Mouse (Mus musculus) midbrain, embryonic 16.5 days (tissue): Measurements from ENCODE around the gene D1Ertd622e. TPM values are rescaled to one million over a fixed set of nuclear protein-coding genes. Genes with fewer than 3 reads are reported as not detected.

Source experiments
- ATAC-seq: fragments of 200-750 bp; cut with Nextera tagmentation; 2 replicates; pipeline ENCODE4 v1.8.0; 2017; ENCODE audit warnings: moderate TSS enrichment
- H3K27ac ChIP-seq: fragments of 300-500 bp; sonication (generic); 2 replicates; pipeline ENCODE4 v1.5.1; 2014; ENCODE audit warnings: mild to moderate bottlenecking, low read length, mixed read lengths
- H3K27me3 ChIP-seq: fragments of 300-500 bp; sonication (generic); 2 replicates; pipeline ENCODE4 v1.6.1; 2014; ENCODE audit warnings: low read depth, low read length, mixed read lengths; ENCODE audit not compliant: control insufficient read depth, insufficient read depth
- H3K36me3 ChIP-seq: fragments of 300-500 bp; sonication (generic); 2 replicates; pipeline ENCODE4 v1.6.1; 2014; ENCODE audit warnings: mild to moderate bottlenecking, low read length, moderate library complexity, mixed read lengths; ENCODE audit not compliant: control insufficient read depth, insufficient read depth
- H3K4me1 ChIP-seq: fragments of 300-500 bp; sonication (generic); 2 replicates; pipeline ENCODE4 v1.6.1; 2014; ENCODE audit warnings: mild to moderate bottlenecking, low read length, mixed read lengths; ENCODE audit not compliant: control insufficient read depth, insufficient read depth
- H3K4me2 ChIP-seq: fragments of 300-500 bp; sonication (generic); 2 replicates; pipeline ENCODE4 v1.6.1; 2014; ENCODE audit warnings: mild to moderate bottlenecking, low read length, mixed read lengths
- H3K4me3 ChIP-seq: fragments of 300-500 bp; sonication (generic); 2 replicates; pipeline ENCODE4 v1.5.1; 2014; ENCODE audit warnings: low read depth, mild to moderate bottlenecking, low read length, moderate library complexity, mixed read lengths
- H3K9ac ChIP-seq: fragments of 300-500 bp; sonication (generic); 2 replicates; pipeline ENCODE4 v1.6.1; 2014; ENCODE audit warnings: low read depth, low read length, mixed read lengths
- H3K9me3 ChIP-seq: fragments of 300-500 bp; sonication (generic); replicated peaks from 2 replicates; pipeline ENCODE4 v1.6.1; 2014; ENCODE audit warnings: mild to moderate bottlenecking, low read length, mixed read lengths; ENCODE audit not compliant: control insufficient read depth, poor library complexity, severe bottlenecking
- WGBS: fragments of 180-500 bp; shearing (Covaris S2); extraction: QIAGEN DNeasy Blood & Tissue Kit; methylation state at CpG from one replicate; pipeline ENCODE4 v1.1.7; 2014; 5-methylcytosine and 5-hydroxymethylcytosine counted together
- polyA plus RNA-seq: library from polyadenylated mRNA; unstranded; fragments of >200 nt; fragmentation: Nextera tagmentation; extraction: Ambion mirVana; gene quantifications from 2 replicates; pipeline ENCODE4 v1.2.1, GENCODE M21; 2015

The D1Ertd622e gene
- 64.9 and 75.9 TPM in 2 replicates for polyA plus RNA-seq

- Histone ChIP-seq H3K4me1 (peaks cover 35% of the 10 kb centered on the region), H3K4me3 (peak within 1 kb of the TSS; percentile 93), H3K27me3 (no peaks in the 10 kb centered on the region), H3K9me3 (no peaks in the 10 kb centered on the region), H3K4me2 (peak within 1 kb of the TSS; percentile 81), H3K36me3 (no peaks in the 10 kb centered on the region), H3K27ac (peak within 1 kb of the TSS; percentile 99), H3K9ac (peak within 1 kb of the TSS; percentile 99)
- peak; percentile 95 for ATAC-seq
- under 1% methylated on average over 74 of the region's 106 CpGs for WGBS
Measured at GRCm38 (mm10) chr1:97661406-97662241, at the start of gene D1Ertd622e. Gene D1Ertd622e, minus strand, starts transcription at chr1:97662074.

- H3K9me3 ChIP-seq = no peaks in the 10 kb centered on the region
Measured at GRCm38 (mm10) chr1:97710520-97710919, 48.6 kb upstream of the D1Ertd622e start.

GRCm38 (mm10) chr1:97705389-97705788 lies 43.5 kb upstream of the D1Ertd622e start:
- no peak overlapping the region for H3K4me2 ChIP-seq
- no peak overlapping the region for H3K4me3 ChIP-seq
- H3K27ac ChIP-seq = no peak overlapping the region
- H3K9me3 ChIP-seq = no peaks in the 10 kb centered on the region
- H3K36me3 ChIP-seq = peaks cover 13% of the 10 kb centered on the region
- no peaks in the 10 kb centered on the region for H3K4me1 ChIP-seq
- no peaks in the 10 kb centered on the region for H3K27me3 ChIP-seq
- no peak for ATAC-seq
- H3K9ac ChIP-seq = no peak overlapping the region

More at GRCm38 (mm10) chr1:97710520-97710919, 48.6 kb upstream of the D1Ertd622e start:
- Histone ChIP-seq H3K27ac (no peak overlapping the region), H3K4me2 (no peak overlapping the region), H3K4me1 (no peaks in the 10 kb centered on the region), H3K27me3 (no peaks in the 10 kb centered on the region), H3K4me3 (no peak overlapping the region), H3K36me3 (peaks cover 16% of the 10 kb centered on the region), H3K9ac (no peak overlapping the region)
- WGBS = 95% methylated on average over 3 of the region's 3 CpGs
- no peak for ATAC-seq

- Histone ChIP-seq H3K27me3 (no peaks in the 10 kb centered on the region), H3K9ac (no peak overlapping the region), H3K27ac (no peak overlapping the region), H3K4me1 (no peaks in the 10 kb centered on the region), H3K4me3 (no peak overlapping the region), H3K4me2 (no peak overlapping the region), H3K9me3 (no peaks in the 10 kb centered on the region), H3K36me3 (peaks cover 13% of the 10 kb centered on the region)
- 94% methylated on average over 1 of the region's 1 CpGs for WGBS
- ATAC-seq = no peak
Measured at GRCm38 (mm10) chr1:97704646-97705045, 42.8 kb upstream of the D1Ertd622e start.

GRCm38 (mm10) chr1:97698956-97699570 lies 37.2 kb upstream of the D1Ertd622e start:
- no peak overlapping the region for H3K27ac ChIP-seq
- no peaks in the 10 kb centered on the region for H3K36me3 ChIP-seq
- no peaks in the 10 kb centered on the region for H3K27me3 ChIP-seq
- no peak overlapping the region for H3K4me3 ChIP-seq
- 15% methylated on average over 11 of the region's 11 CpGs for WGBS
- peak overlapping the region; percentile 22; the same call in 1 of the 2 replicates for H3K4me2 ChIP-seq
- no peaks in the 10 kb centered on the region for H3K9me3 ChIP-seq
- H3K9ac ChIP-seq = no peak overlapping the region
- H3K4me1 ChIP-seq = no peaks in the 10 kb centered on the region
- peak; percentile 52 for ATAC-seq

GRCm38 (mm10) chr1:97697273-97697672 lies 35.4 kb upstream of the D1Ertd622e start:
- Histone ChIP-seq H3K36me3 (no peaks in the 10 kb centered on the region), H3K27ac (no peak overlapping the region), H3K9me3 (no peaks in the 10 kb centered on the region), H3K4me3 (no peak overlapping the region), H3K4me1 (no peaks in the 10 kb centered on the region), H3K4me2 (no peak overlapping the region), H3K27me3 (no peaks in the 10 kb centered on the region), H3K9ac (no peak overlapping the region)
- no peak for ATAC-seq
- 96% methylated on average over 1 of the region's 1 CpGs for WGBS

- Histone ChIP-seq H3K9ac (no peak overlapping the region), H3K4me3 (no peak overlapping the region), H3K9me3 (no peaks in the 10 kb centered on the region), H3K27ac (no peak overlapping the region), H3K27me3 (no peaks in the 10 kb centered on the region), H3K36me3 (no peaks in the 10 kb centered on the region), H3K4me1 (no peaks in the 10 kb centered on the region), H3K4me2 (no peak overlapping the region)
- ATAC-seq = no peak
Measured at GRCm38 (mm10) chr1:97693825-97694224, 32.0 kb upstream of the D1Ertd622e start.

GRCm38 (mm10) chr1:97688756-97689155 lies 26.9 kb upstream of the D1Ertd622e start:
- 17% methylated on average over 3 of the region's 3 CpGs for WGBS
- Histone ChIP-seq H3K27ac (no peak overlapping the region), H3K9me3 (no peaks in the 10 kb centered on the region), H3K4me2 (no peak overlapping the region), H3K9ac (no peak overlapping the region), H3K4me1 (no peaks in the 10 kb centered on the region), H3K4me3 (no peak overlapping the region), H3K36me3 (no peaks in the 10 kb centered on the region), H3K27me3 (no peaks in the 10 kb centered on the region)
- ATAC-seq = no peak

- Histone ChIP-seq H3K27me3 (no peaks in the 10 kb centered on the region), H3K9me3 (no peaks in the 10 kb centered on the region), H3K4me1 (no peaks in the 10 kb centered on the region), H3K4me2 (no peak overlapping the region), H3K36me3 (no peaks in the 10 kb centered on the region), H3K27ac (no peak overlapping the region), H3K4me3 (no peak overlapping the region), H3K9ac (no peak overlapping the region)
- WGBS = 79% methylated on average over 4 of the region's 4 CpGs
- ATAC-seq = no peak
Measured at GRCm38 (mm10) chr1:97676526-97677177, 14.8 kb upstream of the D1Ertd622e start.
